In genomic region chr19:10472958-10473357, GRCm38 (mm10) we compare ENCODE assay signal across 32 mouse cellular contexts. TPM values are rescaled to one million over a fixed set of nuclear protein-coding genes. Genes with fewer than 3 reads are reported as not detected.
DNase-seq lines count a peak whose midpoint lies in the region; ATAC-seq lines count a peak whose summit lies in the region.
"Had no signal": no experiment of that assay in that cellular context is flagged by ENCODE, and none has a peak within 500 bp of the region (broad histone marks: within the 10 kb centered on the region; RNA-seq: fewer than 3 reads in every experiment).

No protein-coding gene starts in this region.

- peak; percentile 30 to 49 for DNase-seq in frontal cortex, postnatal 36 days (ENCODE audit: low spot score in 2 of 2)
- no peak for DNase-seq in frontal cortex, postnatal 25 days (ENCODE audit: low spot score in 2 of 2)
- peak; percentile 55 for DNase-seq in layer of hippocampus, adult 9-11 months
- no peak for DNase-seq in layer of hippocampus, postnatal 10 days (ENCODE audit: low spot score in 2 of 2)
- no peak for DNase-seq in midbrain, embryonic 11.5 days (ENCODE audit: low spot score, missing footprints)
- peak; percentile 71 for DNase-seq in brain, adult 2 months (ENCODE audit: low read depth, low spot score)
- DNase-seq in spleen, postnatal 36 days (ENCODE audit: low spot score in 2 of 2): no peak
- DNase-seq: adrenal gland, postnatal 10 days; adrenal gland, postnatal 36 days; B cell, adult 2 months; cerebellum, adult 11 months; cerebellum, adult 2 months; cerebellum, adult 9-11 months; cerebellum, postnatal 25 days; forebrain, postnatal 0 days; gastrocnemius, postnatal 25 days; heart, adult 18-20 months; heart, postnatal 10 days; heart, postnatal 36 days had no signal

- H3K27ac ChIP-seq in midbrain, embryonic 16.5 days (ENCODE audit: low read length): no peak overlapping the region
- H3K27ac ChIP-seq in midbrain, embryonic 11.5 days (ENCODE audit: low read depth, low read length): no peak overlapping the region
- H3K27ac ChIP-seq: embryonic facial prominence, embryonic 12.5 days; embryonic facial prominence, embryonic 15.5 days; heart, embryonic 15.5 days; hindbrain, embryonic 10.5 days; hindbrain, embryonic 13.5 days had no signal

- WGBS in midbrain, embryonic 16.5 days: 88% methylated on average over 3 of the region's 3 CpGs
- 79% methylated on average over 3 of the region's 3 CpGs for WGBS in midbrain, embryonic 11.5 days

- peak; percentile 25; the same call in 1 of the 2 replicates for ATAC-seq in midbrain, embryonic 16.5 days
- ATAC-seq in midbrain, embryonic 11.5 days (ENCODE audit: low FRiP score): no peak
- ATAC-seq: forebrain, embryonic 14.5 days; forebrain, postnatal 0 days; hindbrain, embryonic 16.5 days; Patski had no signal

- no peaks in the 10 kb centered on the region for H3K4me1 ChIP-seq in midbrain, embryonic 16.5 days (ENCODE audit: control insufficient read depth, insufficient read depth, low read length)
- peaks cover 3% of the 10 kb centered on the region; the same call in 1 of the 2 replicates for H3K4me1 ChIP-seq in midbrain, embryonic 11.5 days (ENCODE audit: control insufficient read depth, insufficient read depth, low read length)
- H3K4me1 ChIP-seq: embryonic facial prominence, embryonic 12.5 days; embryonic facial prominence, embryonic 15.5 days; heart, embryonic 15.5 days had no signal

- H3K36me3 ChIP-seq in midbrain, embryonic 16.5 days (ENCODE audit: control insufficient read depth, insufficient read depth, low read length): no peaks in the 10 kb centered on the region
- no peaks in the 10 kb centered on the region for H3K36me3 ChIP-seq in midbrain, embryonic 11.5 days (ENCODE audit: control insufficient read depth, insufficient read depth, low read length)
- H3K36me3 ChIP-seq: embryonic facial prominence, embryonic 12.5 days; embryonic facial prominence, embryonic 15.5 days; G1E; heart, embryonic 12.5 days; heart, embryonic 15.5 days; hindbrain, embryonic 10.5 days; hindbrain, embryonic 13.5 days had no signal

- no peak overlapping the region for H3K9ac ChIP-seq in midbrain, embryonic 16.5 days (ENCODE audit: low read depth, low read length)
- no peak overlapping the region for H3K9ac ChIP-seq in midbrain, embryonic 11.5 days (ENCODE audit: low read length)
- H3K9ac ChIP-seq: embryonic facial prominence, embryonic 12.5 days; embryonic facial prominence, embryonic 15.5 days; forebrain, postnatal 0 days; heart, embryonic 12.5 days; heart, embryonic 15.5 days; hindbrain, embryonic 13.5 days had no signal

- H3K4me2 ChIP-seq in midbrain, embryonic 16.5 days (ENCODE audit: low read length): no peak overlapping the region
- H3K4me2 ChIP-seq in midbrain, embryonic 11.5 days: no peak overlapping the region
- H3K4me2 ChIP-seq: embryonic facial prominence, embryonic 12.5 days; embryonic facial prominence, embryonic 15.5 days; heart, embryonic 12.5 days; heart, embryonic 15.5 days; hindbrain, embryonic 13.5 days had no signal

- no peaks in the 10 kb centered on the region for H3K9me3 ChIP-seq in midbrain, embryonic 16.5 days (replicated peaks; ENCODE audit: control insufficient read depth, low read length, poor library complexity, severe bottlenecking)
- no peaks in the 10 kb centered on the region for H3K9me3 ChIP-seq in midbrain, embryonic 11.5 days (ENCODE audit: control insufficient read depth, low read length)
- H3K9me3 ChIP-seq: embryonic facial prominence, embryonic 12.5 days; embryonic facial prominence, embryonic 15.5 days; G1E; heart, embryonic 12.5 days; heart, embryonic 15.5 days; hindbrain, embryonic 10.5 days; hindbrain, embryonic 13.5 days had no signal

- H3K27me3 ChIP-seq in midbrain, embryonic 16.5 days (ENCODE audit: control insufficient read depth, insufficient read depth, low read depth, low read length): no peaks in the 10 kb centered on the region
- H3K27me3 ChIP-seq in midbrain, embryonic 11.5 days (ENCODE audit: control insufficient read depth, insufficient read depth, low read length): no peaks in the 10 kb centered on the region
- H3K27me3 ChIP-seq: embryonic facial prominence, embryonic 12.5 days; embryonic facial prominence, embryonic 15.5 days had no signal

- no peak overlapping the region for H3K4me3 ChIP-seq in midbrain, embryonic 16.5 days (ENCODE audit: low read depth, low read length)
- H3K4me3 ChIP-seq in midbrain, embryonic 11.5 days (ENCODE audit: low read depth, low read length): no peak overlapping the region
- H3K4me3 ChIP-seq: embryonic facial prominence, embryonic 12.5 days; embryonic facial prominence, embryonic 15.5 days; heart, embryonic 12.5 days; heart, embryonic 15.5 days; hindbrain, embryonic 10.5 days; hindbrain, embryonic 13.5 days had no signal

RNA-seq across cellular contexts. Expression of gene Ppp1r32, which starts 9.8 kb away (rescaled TPM):
- 1 to 10 TPM; 1.9 to 4.7 TPM for total RNA-seq in layer of hippocampus, postnatal 10 days (2021)
- polyA plus RNA-seq in midbrain, embryonic 16.5 days (2015; fragmentation: Nextera tagmentation; extraction: Ambion mirVana): 3.6 and 5.9 TPM in 2 replicates
- polyA plus RNA-seq in midbrain, embryonic 11.5 days (2014; fragmentation: Nextera tagmentation; extraction: Ambion mirVana): 0.21 and 0.48 TPM in 2 replicates
- total RNA-seq: CH12.LX; common myeloid progenitor, adult 5-6 weeks had no signal
- polyA plus RNA-seq: heart, embryonic 12.5 days; heart, embryonic 15.5 days had no signal

RNA-seq across cellular contexts. Expression of gene Lrrc10b, which starts 15.7 kb away (rescaled TPM):
- total RNA-seq in layer of hippocampus, postnatal 10 days (2021): 10 to 100 TPM; 27.4 to 28.0 TPM
- polyA plus RNA-seq in midbrain, embryonic 16.5 days (2015; fragmentation: Nextera tagmentation; extraction: Ambion mirVana): 1.9 and 2.0 TPM in 2 replicates
- 0.55 and 0.59 TPM in 2 replicates for polyA plus RNA-seq in midbrain, embryonic 11.5 days (2014; fragmentation: Nextera tagmentation; extraction: Ambion mirVana)
- total RNA-seq: CH12.LX; common myeloid progenitor, adult 5-6 weeks; G1E had no signal
- polyA plus RNA-seq: G1E had no signal

RNA-seq across cellular contexts. Expression of gene Cpsf7, which starts 52.1 kb away (rescaled TPM):
- total RNA-seq in layer of hippocampus, postnatal 10 days (2021): 10 to 100 TPM; 71.6 to 74.3 TPM
- polyA plus RNA-seq in midbrain, embryonic 16.5 days (2015; fragmentation: Nextera tagmentation; extraction: Ambion mirVana): 55.9 and 56.0 TPM in 2 replicates
- polyA plus RNA-seq in midbrain, embryonic 11.5 days (2014; fragmentation: Nextera tagmentation; extraction: Ambion mirVana): 66.4 and 70.4 TPM in 2 replicates

RNA-seq across cellular contexts. Expression of gene Sdhaf2, which starts 53.0 kb away (rescaled TPM):
- total RNA-seq in layer of hippocampus, postnatal 10 days (2021): 10 to 100 TPM; 52.6 to 53.3 TPM
- polyA plus RNA-seq in midbrain, embryonic 16.5 days (2015; fragmentation: Nextera tagmentation; extraction: Ambion mirVana): 60.2 and 62.7 TPM in 2 replicates
- polyA plus RNA-seq in midbrain, embryonic 11.5 days (2014; fragmentation: Nextera tagmentation; extraction: Ambion mirVana): 59.3 and 63.3 TPM in 2 replicates

Comparison
In these comparisons a context has a peak if more than half of its experiments do, and no peak if none do; other contexts are left out.
1. DNase-seq: peak in frontal cortex, postnatal 36 days (2 of 2), layer of hippocampus, adult 9-11 months (single experiment) and brain, adult 2 months (single experiment); none in frontal cortex, postnatal 25 days (0 of 2), layer of hippocampus, postnatal 10 days (0 of 2), midbrain, embryonic 11.5 days (single experiment) and spleen, postnatal 36 days (0 of 2).